Mouse (Mus musculus) embryonic fibroblast, embryonic 13.5 days (primary cell): ENCODE results near the gene Fbxo10.

Experiments
- CTCF ChIP-seq: IDR thresholded peaks from 2 replicates; pipeline ENCODE4 v1.5.1; 2011; ENCODE audit warnings: mild to moderate bottlenecking, control low read depth, low read length, moderate library complexity, borderline replicate concordance; ENCODE audit not compliant: insufficient read depth
- POLR2A ChIP-seq: IDR thresholded peaks from 2 replicates; pipeline ENCODE4 v1.6.1; 2011; ENCODE audit warnings: low read depth, mild to moderate bottlenecking, control low read depth, low read length, moderate library complexity

GRCm38 (mm10) chr4:45072261-45072973 lies 12.0 kb downstream of the Fbxo10 start:
- TF ChIP-seq CTCF: no peak
- no peak for TF ChIP-seq POLR2A
